Mouse (Mus musculus) adrenal gland, adult 8-10 months (tissue): ENCODE results near the gene Fbrs. TPM values are rescaled to one million over a fixed set of nuclear protein-coding genes. Genes with fewer than 3 reads are reported as not detected.

Experiments used
- microRNA-seq, 2 experiments: library from miRNA; unstranded; fragments of <30 nt; microRNA quantifications; one replicate each; pipeline ENCODE4 v1.2.0; 2022
- total RNA-seq, 4 experiments: library from RNA; stranded (reverse); gene quantifications; 2 replicates each; pipeline ENCODE4 v1.2.4; 2022

Fbrs gene
- total RNA-seq, 4 experiments from 2014 or later: 64.6 to 98.2 (median 75.6) TPM

Small RNA genes within 50 kb of the gene (microRNA-seq; reads per million reads assigned to microRNA genes)
- gene Gm47278 (0 reads per million in 2 experiments), gene Mir7060 (0 reads per million in 2 experiments)

Other genes starting within 250 kb of the Fbrs start
- 10 to 100 TPM; 11.6 to 19.5 (median 15.0) TPM for gene Zfp553, start 246.1 kb upstream of the Fbrs start, total RNA-seq
- gene Sept1, start 246.1 kb upstream of the Fbrs start, total RNA-seq: 10 to 100 TPM in 2 of 4 experiments, 1 to 10 TPM in 2; 9.1 to 11.2 (median 10.3) TPM
- 10 to 100 TPM; 32.9 to 46.1 (median 39.7) TPM for gene Zfp771, start 234.9 kb upstream of the Fbrs start, total RNA-seq
- 10 to 100 TPM; 28.2 to 36.5 (median 31.6) TPM for gene Dctpp1, start 218.5 kb upstream of the Fbrs start, total RNA-seq
- 100 to 1,000 TPM in 1 of 4 experiments, 10 to 100 TPM in 3; 44.5 to 105 (median 76.5) TPM for gene Sephs2, start 205.1 kb upstream of the Fbrs start, total RNA-seq
- 1 to 10 TPM; 1.9 to 3.1 (median 2.7) TPM for gene Itgal, start 182.9 kb upstream of the Fbrs start, total RNA-seq
- 10 to 100 TPM; 25.9 to 29.4 (median 28.0) TPM for gene Zfp768, start 133.6 kb upstream of the Fbrs start, total RNA-seq
- 10 to 100 TPM; 11.1 to 14.4 (median 12.5) TPM for gene Zfp747, start 103.1 kb upstream of the Fbrs start, total RNA-seq
- gene 9130019O22Rik, start 92.0 kb upstream of the Fbrs start, total RNA-seq: 1 to 10 TPM; 4.5 to 6.6 (median 5.9) TPM
- 10 to 100 TPM; 10.3 to 12.7 (median 11.4) TPM for gene E430018J23Rik, start 85.6 kb upstream of the Fbrs start, total RNA-seq
- 10 to 100 TPM in 1 of 4 experiments, 1 to 10 TPM in 3; 6.8 to 10.0 (median 8.3) TPM for gene Zfp764, start 72.4 kb upstream of the Fbrs start, total RNA-seq
- gene Zfp688, start 57.1 kb upstream of the Fbrs start, total RNA-seq: 10 to 100 TPM; 15.5 to 22.0 (median 19.5) TPM
- gene Zfp689, start 30.0 kb upstream of the Fbrs start, total RNA-seq: 1 to 10 TPM; 3.8 to 6.7 (median 4.5) TPM
- 10 to 100 TPM; 49.1 to 65.5 (median 58.2) TPM for gene Prr14, start 19.6 kb upstream of the Fbrs start, total RNA-seq
- 100 to 1,000 TPM; 103 to 156 (median 120) TPM for gene Srcap, start 32.8 kb downstream of the Fbrs start, total RNA-seq
- gene Gm42715, start 40.4 kb downstream of the Fbrs start, total RNA-seq: 10 to 100 TPM; 21.9 to 28.0 (median 26.2) TPM
- gene Tmem265, start 82.2 kb downstream of the Fbrs start, total RNA-seq: not detected
- 10 to 100 TPM; 50.0 to 65.5 (median 55.9) TPM for gene Phkg2, start 94.1 kb downstream of the Fbrs start, total RNA-seq
- 10 to 100 TPM in 2 of 4 experiments, 1 to 10 TPM in 2; 8.8 to 13.0 (median 10.5) TPM for gene Ccdc189, start 109.4 kb downstream of the Fbrs start, total RNA-seq
- 10 to 100 TPM; 50.1 to 81.9 (median 70.9) TPM for gene Rnf40, start 109.6 kb downstream of the Fbrs start, total RNA-seq
- 10 to 100 TPM; 16.5 to 28.8 (median 23.3) TPM for gene Zfp629, start 136.6 kb downstream of the Fbrs start, total RNA-seq
- gene Bcl7c, start 229.7 kb downstream of the Fbrs start, total RNA-seq: 100 to 1,000 TPM in 2 of 4 experiments, 10 to 100 TPM in 2; 75.9 to 120 (median 98.1) TPM
- 1 to 10 TPM; 2.2 to 4.5 (median 2.7) TPM for gene Ctf1, start 233.5 kb downstream of the Fbrs start, total RNA-seq